Mouse (Mus musculus): ENCODE results near the gene Nme1. TPM values are rescaled to one million over a fixed set of nuclear protein-coding genes. Genes with fewer than 3 reads are reported as not detected.

Gene Nme1
- 100 to 1,000 TPM; 108 to 123 TPM for total RNA-seq (2021)
- long read RNA-seq, experiment 1, transcript Nme1-203 (5 exons, 3,181 nt) = major isoform, 233 of 250 reads
- long read RNA-seq, experiment 1, transcript Nme1-201 (4 exons, 493 nt) = minor isoform, 6 of 250 reads
- long read RNA-seq, experiment 1, partial matches to known transcripts = 2 of 250 reads
- long read RNA-seq, experiment 1, other reads (novel, unspliced or antisense) = 9 of 250 reads
- long read RNA-seq, experiment 2, transcript Nme1-201 (4 exons, 493 nt) = minor isoform, 7 of 315 reads
- long read RNA-seq, experiment 2, transcript Nme1-203 (5 exons, 3,181 nt) = major isoform, 292 of 315 reads
- long read RNA-seq, experiment 2, partial matches to known transcripts = 1 of 315 reads
- long read RNA-seq, experiment 2, other reads (novel, unspliced or antisense) = 15 of 315 reads

DNA sequence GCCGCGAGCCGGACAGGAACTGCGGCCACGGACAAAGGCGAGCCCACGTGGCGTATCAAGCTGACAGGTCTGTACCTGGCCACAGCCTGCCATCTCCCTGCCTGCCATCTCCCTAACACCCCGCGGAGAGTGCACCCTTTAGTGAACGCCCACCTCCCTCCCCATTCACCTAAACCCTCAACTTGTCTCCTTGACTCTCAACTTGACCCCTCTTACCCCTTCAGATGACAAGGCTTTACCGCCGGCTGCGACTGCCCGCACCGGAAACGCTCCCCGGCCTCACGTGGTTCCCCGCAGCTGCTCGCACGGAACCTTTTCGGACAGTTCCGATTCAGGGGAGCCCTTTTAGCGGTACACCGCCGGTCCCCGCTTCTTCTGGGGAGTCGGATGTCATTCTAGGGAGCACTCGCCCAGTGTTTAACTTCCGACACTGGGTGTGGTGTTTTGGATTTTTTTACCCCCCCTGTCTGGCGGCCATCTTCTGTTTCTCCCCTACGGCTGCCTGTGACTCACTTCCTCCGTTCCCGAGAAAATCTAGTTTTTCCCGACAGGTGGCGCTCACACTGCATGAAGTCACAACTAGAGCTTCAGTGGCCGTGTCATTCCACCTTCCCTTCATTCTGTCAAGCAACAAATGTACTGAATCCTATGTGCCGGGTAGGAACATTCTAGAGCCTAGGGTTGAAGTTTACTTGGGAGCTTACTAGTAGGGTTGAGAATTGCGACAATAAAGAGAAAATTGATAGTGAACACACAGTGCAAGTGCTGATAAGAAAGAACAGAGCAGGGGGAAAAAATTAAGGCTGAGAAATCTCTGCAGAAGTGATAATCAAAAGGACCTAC is at the start of gene Nme1, which contains the start of gene Gm20390:
TSS of gene Nme1 (minus strand) at position 517 of the 843 bp plus-strand sequence.
TSS of gene Gm20390 (minus strand) at position 289 of the 843 bp plus-strand sequence.
- DNase-seq (ENCODE audit: low spot score in 2 of 2) = peak; percentile 97 to 99

GRCm38 (mm10) chr11:94003346-94003745 is 35.0 kb upstream of the Nme1 start:
- no peak for DNase-seq (ENCODE audit: low spot score in 2 of 2)

DNA sequence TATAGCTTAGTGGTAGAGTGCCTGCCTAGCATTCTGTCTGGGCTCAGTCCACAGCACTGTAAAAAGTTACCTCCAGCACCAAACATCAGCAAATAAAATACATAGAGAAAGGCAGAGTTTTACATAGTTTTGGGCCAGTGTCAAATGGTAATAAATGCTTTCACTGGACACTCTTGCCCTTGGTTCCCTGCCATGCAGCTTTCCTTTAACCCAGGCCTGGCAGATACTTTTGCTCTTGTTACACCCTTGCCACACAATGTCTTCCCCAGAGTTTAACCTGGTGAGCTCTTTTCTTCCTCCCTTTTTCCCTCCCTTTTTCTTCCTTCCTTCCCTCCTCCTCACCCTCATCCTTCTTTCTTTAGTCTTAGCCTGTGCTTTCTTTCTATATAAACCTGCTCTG is 31.0 kb upstream of the Nme1 start:
- DNase-seq (ENCODE audit: low spot score in 2 of 2) = no peak

DNA sequence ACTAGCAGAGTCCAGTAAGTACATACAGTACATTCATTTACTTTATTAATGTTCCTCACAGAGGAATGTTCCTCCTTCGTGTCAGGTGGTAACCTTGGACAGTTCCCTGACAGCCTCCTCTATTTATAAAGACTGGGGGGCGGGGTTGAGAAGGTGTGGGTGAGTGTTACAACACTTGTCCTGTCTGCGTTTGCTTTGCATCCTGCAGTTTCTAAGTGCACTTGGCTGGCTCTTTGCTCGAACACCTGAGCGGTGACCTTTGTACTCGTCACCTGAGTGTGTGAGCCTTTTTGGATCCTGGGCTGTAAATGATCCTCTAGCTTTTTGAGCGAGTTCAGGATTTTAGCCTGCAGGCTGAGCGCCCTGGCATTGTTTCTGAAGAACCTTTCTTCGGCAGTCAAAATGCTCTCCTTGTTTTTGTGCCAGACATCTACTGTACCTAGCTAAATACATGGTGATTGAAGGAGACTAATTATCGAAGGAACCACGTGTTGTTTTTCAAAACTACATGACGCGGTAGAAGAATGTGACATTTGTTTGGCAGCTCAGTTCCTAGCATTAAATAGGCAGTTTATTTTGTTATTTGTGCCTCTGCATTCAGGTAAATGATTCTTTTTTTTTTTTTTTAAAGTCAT is 28.9 kb upstream of the Nme1 start:
- DNase-seq (ENCODE audit: low spot score in 2 of 2) = no peak

DNA sequence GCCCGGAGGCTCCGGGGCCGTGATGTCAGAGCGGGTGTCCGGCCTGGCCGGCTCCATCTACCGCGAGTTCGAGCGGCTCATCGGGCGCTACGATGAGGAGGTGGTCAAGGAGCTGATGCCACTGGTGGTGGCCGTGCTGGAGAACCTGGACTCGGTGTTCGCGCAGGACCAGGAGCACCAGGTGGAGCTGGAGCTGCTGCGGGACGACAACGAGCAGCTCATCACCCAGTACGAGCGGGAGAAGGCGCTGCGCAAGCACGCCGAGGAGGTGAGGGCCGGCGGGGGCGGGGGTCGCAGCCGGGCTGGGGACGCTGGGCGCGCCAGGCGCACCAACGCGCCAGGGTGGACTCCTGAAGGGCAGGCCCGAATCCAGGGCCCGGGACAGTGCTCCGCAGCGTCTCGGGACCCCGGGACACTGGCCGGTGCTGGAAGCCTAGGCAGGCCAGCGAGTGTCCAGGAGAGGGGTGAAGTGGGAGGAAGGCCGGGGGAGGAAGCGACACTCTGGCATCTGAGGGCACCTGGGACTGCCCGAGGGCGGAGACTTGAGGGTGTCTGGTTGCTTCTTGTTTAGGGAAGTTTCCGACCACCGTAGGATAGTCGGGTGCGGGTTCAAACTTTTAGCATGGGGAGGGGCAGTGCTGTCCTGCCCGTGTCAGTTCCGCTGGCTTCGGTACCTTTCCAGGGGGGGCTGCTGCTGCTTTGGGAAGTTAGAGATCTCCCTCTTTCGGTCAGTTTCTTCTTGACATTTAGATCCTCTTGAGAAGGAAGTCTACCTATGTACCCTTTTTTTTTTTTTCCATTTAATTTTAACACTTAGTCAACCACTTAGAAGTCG is 28.2 kb upstream of the Nme1 start:
- DNase-seq (ENCODE audit: low spot score in 2 of 2) = peak in 1 of 2 experiments; percentile 9

DNA sequence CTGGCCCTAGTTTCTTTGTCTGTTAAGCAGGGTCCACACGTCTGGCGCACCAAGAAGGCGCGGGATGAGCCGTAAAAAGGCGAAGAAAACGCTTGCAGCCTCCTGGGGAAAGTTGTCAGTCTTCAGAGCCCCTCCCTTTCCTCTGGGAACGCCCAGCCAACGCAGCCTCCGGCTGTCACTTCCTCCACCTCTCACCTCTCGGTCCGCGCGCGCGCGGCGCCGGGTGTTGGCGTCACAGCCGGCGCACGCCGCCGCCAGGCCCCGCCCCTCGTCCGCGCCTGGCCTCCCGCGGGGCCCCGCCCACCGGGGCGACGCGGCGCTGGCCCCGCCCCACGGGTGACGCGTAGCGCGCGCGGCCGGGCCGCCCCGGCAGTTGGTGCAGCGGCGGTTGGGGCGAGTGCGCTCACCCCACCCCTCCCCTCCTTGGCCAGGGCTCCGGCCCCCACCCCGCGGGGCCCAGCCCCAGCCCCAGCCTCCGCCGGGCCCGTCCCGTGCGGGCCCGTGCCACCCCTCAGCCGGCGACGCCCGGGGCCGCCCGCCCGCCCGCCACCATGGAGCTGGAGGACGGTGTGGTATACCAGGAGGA is 27.5 kb upstream of the Nme1 start, which contains the start of gene Spag9:
TSS of gene Spag9 (plus strand) at position 372 of the 586 bp plus-strand sequence.
- DNase-seq (ENCODE audit: low spot score in 2 of 2) = peak; percentile 82 to 94

DNA sequence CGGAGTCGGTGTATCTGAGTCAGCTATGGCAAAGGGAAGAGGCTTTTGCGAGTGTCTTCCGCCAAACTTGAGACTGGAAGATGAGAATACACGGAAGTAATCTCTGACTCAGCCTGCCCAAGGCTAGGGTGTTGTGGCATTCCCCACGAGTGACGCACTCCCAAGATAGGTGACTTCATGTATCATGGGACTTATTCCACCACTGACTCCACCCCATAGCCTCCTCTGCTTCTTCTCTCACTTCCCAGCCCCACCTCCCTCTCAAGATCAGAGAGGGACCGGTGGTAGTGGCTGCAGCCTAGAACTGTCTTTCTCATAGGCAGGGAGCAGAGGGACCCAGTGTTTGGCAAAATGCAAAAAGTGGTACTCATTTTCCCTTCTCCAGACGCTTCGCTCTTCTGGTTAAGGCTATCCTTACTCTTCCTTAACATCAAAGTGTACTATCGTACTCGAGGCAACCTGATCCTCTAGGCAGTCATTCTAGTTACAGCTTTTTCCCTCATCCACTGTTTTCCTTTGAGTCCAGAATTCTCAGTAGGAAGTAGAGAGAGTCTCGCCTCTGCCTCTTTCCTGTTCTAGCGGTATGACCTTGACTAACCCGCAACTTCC is 26.9 kb upstream of the Nme1 start:
- peak; percentile 76 to 79 for DNase-seq (ENCODE audit: low spot score in 2 of 2)

- DNase-seq (ENCODE audit: low spot score in 2 of 2) = no peak
Measured at GRCm38 (mm10) chr11:93994531-93994930, 26.2 kb upstream of the Nme1 start.

- DNase-seq (ENCODE audit: low spot score in 2 of 2) = no peak
Measured at GRCm38 (mm10) chr11:93988328-93989062, 20.2 kb upstream of the Nme1 start.

DNA sequence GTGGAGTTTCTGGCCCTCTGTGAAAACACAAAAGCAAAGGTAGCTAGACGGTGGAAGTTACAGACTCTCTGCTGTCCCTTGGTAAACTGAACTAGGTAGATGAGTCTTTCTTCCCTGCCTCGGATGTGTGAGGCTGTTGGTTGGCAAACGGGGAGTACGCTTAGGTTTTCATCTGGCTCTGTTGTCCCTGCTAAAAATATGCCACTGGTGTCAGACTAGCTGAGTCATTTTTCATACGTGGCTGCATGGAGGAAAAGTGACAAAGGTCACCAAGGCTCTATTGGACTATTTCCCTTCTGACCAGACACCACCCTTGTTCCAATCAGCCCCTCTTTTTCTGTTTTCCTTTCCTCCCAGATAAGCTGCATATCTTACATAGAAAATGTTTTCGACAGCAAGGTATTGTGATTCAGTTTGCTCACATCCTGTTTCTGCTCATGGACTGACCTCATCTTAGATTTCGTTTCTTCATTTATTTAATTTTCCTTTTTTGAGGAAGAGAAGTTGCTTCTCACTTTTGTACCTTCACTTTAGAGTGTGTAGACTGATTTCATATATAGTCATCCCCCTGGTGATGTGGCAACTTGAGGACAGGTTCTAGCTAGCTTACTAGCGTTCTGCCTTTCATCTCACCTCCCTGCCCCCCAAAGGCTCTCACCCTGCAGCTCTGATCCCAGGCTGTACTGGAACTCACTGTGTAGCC is 19.5 kb upstream of the Nme1 start:
- no peak for DNase-seq (ENCODE audit: low spot score in 2 of 2)

DNA sequence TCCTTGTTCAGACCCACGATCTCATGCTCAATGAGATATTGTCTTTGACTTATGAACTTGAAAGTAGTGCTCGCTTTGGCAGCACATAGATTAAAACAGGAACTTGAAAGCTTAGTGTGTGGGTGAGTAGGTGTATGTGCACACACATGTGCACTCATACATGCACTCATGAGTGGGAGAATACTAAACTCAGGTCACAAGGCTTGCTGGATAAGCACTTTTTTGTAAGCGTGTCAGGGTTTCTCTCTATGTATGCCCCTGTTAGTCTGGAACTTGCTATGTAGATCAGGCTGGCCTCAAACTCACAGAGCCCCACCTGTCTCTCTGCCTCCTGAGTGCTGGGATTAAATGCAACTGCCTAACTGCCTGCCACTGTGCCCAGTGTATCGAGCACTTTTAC is 18.7 kb upstream of the Nme1 start:
- no peak for DNase-seq (ENCODE audit: low spot score in 2 of 2)

GRCm38 (mm10) chr11:93986298-93986697 is 18.0 kb upstream of the Nme1 start:
- DNase-seq (ENCODE audit: low spot score in 2 of 2) = no peak

- no peak for DNase-seq (ENCODE audit: low spot score in 2 of 2)
Measured at GRCm38 (mm10) chr11:93985265-93985664, 16.9 kb upstream of the Nme1 start.

DNA sequence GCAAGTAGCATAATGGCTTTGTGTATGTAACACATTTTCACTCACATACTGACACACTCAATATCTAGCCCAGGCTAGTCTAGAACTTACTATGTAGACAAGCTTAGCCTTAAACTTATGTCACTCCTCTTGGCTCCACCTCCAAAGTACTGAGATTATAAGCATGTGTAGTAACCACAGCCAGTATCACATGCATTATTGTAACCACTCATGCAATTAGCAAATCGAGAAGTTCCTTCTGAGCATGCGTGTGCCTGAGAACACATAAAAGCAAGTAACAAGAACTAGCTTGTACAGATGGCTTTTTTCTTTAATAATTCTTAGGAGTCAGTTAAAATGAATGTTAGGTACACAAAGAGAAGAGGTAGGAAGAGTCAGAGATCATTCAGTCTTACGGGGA is 16.3 kb upstream of the Nme1 start:
- no peak for DNase-seq (ENCODE audit: low spot score in 2 of 2)

DNA sequence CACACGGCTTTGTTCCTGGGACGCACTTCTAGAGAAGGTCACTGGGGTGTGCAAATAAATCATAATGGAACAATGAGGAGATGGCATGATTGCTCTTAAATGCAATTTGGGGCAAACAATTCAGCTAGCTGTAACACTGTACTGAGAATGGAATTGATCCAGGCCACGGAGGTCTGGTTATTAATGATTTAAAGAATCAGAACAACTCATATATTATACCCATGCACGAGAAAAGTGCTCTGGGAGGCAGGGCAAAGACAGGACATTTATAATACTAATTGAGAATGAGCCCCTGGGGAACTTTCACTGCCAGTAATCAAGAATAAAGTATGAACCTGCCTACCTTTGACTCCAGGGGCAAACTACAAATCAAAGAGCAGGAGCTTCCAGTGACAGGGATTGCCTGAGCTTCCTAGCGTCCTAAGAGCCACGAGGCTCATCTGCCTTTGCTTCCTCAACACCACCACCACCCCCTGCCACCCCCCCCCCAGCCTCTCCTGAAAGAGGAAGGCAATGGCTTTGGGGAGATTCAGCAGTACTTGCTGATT is 11.3 kb upstream of the Nme1 start:
- DNase-seq (ENCODE audit: low spot score in 2 of 2) = no peak

GRCm38 (mm10) chr11:93972951-93973350 is 4.6 kb upstream of the Nme1 start:
- DNase-seq (ENCODE audit: low spot score in 2 of 2) = no peak

GRCm38 (mm10) chr11:93969799-93970198 is 1.5 kb upstream of the Nme1 start:
- no peak for DNase-seq (ENCODE audit: low spot score in 2 of 2)

- DNase-seq (ENCODE audit: low spot score in 2 of 2) = no peak
Measured at GRCm38 (mm10) chr11:93969171-93969570, 850 bp upstream of the Nme1 start.

Data from left cerebral cortex, adult 18-20 months (tissue).